In genomic region chr13:112751454-112752308, GRCm38 (mm10) we compare ENCODE assay signal across 7 mouse cellular contexts. TPM values are rescaled to one million over a fixed set of nuclear protein-coding genes. Genes with fewer than 3 reads are reported as not detected.
A peak's percentile ranks its signal among the peaks of the same experiment; 100 is the strongest.
DNase-seq lines count a peak whose midpoint lies in the region; ATAC-seq and TF ChIP-seq lines count a peak whose summit lies in the region.

No protein-coding gene starts in this region.

- H3K4me3 ChIP-seq in gastrocnemius, adult 2 months, result peak overlapping the region; percentile 64
- no peak overlapping the region for H3K4me3 ChIP-seq in hindbrain, embryonic 13.5 days
- H3K4me3 ChIP-seq in midbrain, embryonic 13.5 days (replicated peaks), result no peak overlapping the region
- H3K4me3 ChIP-seq in testis, adult 2 months (ENCODE audit: control insufficient read depth, low read depth, low read length), result peak overlapping the region; percentile 8

- intact Hi-C loops in gastrocnemius, adult 2 months (cut with DNase I), result loop anchor here (2.0 kb wide), 1 partner anchor 49 kb away; the partner anchor contains the start of gene Plpp1

- H3K4me2 ChIP-seq in hindbrain, embryonic 13.5 days, result peak overlapping the region; percentile 29; the same call in 1 of the 2 replicates
- H3K4me2 ChIP-seq in midbrain, embryonic 13.5 days (replicated peaks), result peak overlapping the region; percentile 22

- H3K27me3 ChIP-seq in hindbrain, embryonic 13.5 days, result no peaks in the 10 kb centered on the region
- no peaks in the 10 kb centered on the region for H3K27me3 ChIP-seq in midbrain, embryonic 13.5 days
- H3K27me3 ChIP-seq in testis, adult 2 months (ENCODE audit: control insufficient read depth, insufficient read depth, low read length), result no peaks in the 10 kb centered on the region

- peak; percentile 69 for DNase-seq in Muller cell, postnatal 12 days (ENCODE audit: inconsistent ontology term)
- DNase-seq in brain, adult 2 months (ENCODE audit: low read depth, low spot score), result peak; percentile 34
- DNase-seq in gastrocnemius, adult 2 months, result peak; percentile 83
- DNase-seq in liver, result peak; percentile 90

- no peak for TF ChIP-seq POLR2A in testis, adult 2 months (IDR thresholded peaks at IDR 0.05; ENCODE audit: control insufficient read depth, low read depth, low read length)

- 37% methylated on average over 18 of the region's 18 CpGs for WGBS in hindbrain, embryonic 13.5 days
- WGBS in midbrain, embryonic 13.5 days, result 44% methylated on average over 18 of the region's 18 CpGs

- H3K27ac ChIP-seq in gastrocnemius, adult 2 months, result peak overlapping the region; percentile 86
- no peak overlapping the region for H3K27ac ChIP-seq in hindbrain, embryonic 13.5 days
- H3K27ac ChIP-seq in midbrain, embryonic 13.5 days, result 0 out of 2 replicates have a peak overlapping the region, but pooled peaks have one; percentile 25
- H3K27ac ChIP-seq in testis, adult 2 months (ENCODE audit: control insufficient read depth, insufficient read depth, low read depth, low read length), result no peak overlapping the region

- peaks cover 23% of the 10 kb centered on the region for H3K4me1 ChIP-seq in hindbrain, embryonic 13.5 days (replicated peaks)
- peaks cover 8% of the 10 kb centered on the region for H3K4me1 ChIP-seq in midbrain, embryonic 13.5 days (replicated peaks)
- peaks cover 8% of the 10 kb centered on the region for H3K4me1 ChIP-seq in testis, adult 2 months (ENCODE audit: control insufficient read depth, insufficient read depth, low read length)

- 0 out of 2 replicates have a peak, but pooled peaks have one; percentile 36 for ATAC-seq in hindbrain, embryonic 13.5 days (ENCODE audit: low FRiP score)
- ATAC-seq in midbrain, embryonic 13.5 days, result no peak

- H3K9ac ChIP-seq in hindbrain, embryonic 13.5 days, result no peak overlapping the region
- H3K9ac ChIP-seq in midbrain, embryonic 13.5 days (replicated peaks), result no peak overlapping the region

- H3K36me3 ChIP-seq in hindbrain, embryonic 13.5 days, result no peaks in the 10 kb centered on the region
- no peaks in the 10 kb centered on the region for H3K36me3 ChIP-seq in midbrain, embryonic 13.5 days
- H3K36me3 ChIP-seq in testis, adult 2 months (ENCODE audit: control insufficient read depth, insufficient read depth, low read length), result no peaks in the 10 kb centered on the region

- no peak for TF ChIP-seq CTCF in gastrocnemius, adult 2 months (IDR thresholded peaks at IDR 0.05)
- TF ChIP-seq CTCF in testis, adult 2 months (IDR thresholded peaks at IDR 0.05; ENCODE audit: control insufficient read depth, insufficient read depth, insufficient replicate concordance, low read depth, low read length), result no peak

- H3K9me3 ChIP-seq in hindbrain, embryonic 13.5 days, result no peaks in the 10 kb centered on the region
- no peaks in the 10 kb centered on the region for H3K9me3 ChIP-seq in midbrain, embryonic 13.5 days

RNA-seq across cellular contexts. Expression of gene Plpp1, which starts 48.9 kb away (rescaled TPM):
- 10 to 100 TPM; 35.6 to 49.4 TPM for total RNA-seq in gastrocnemius, adult 2 months (2021)
- polyA plus RNA-seq in hindbrain, embryonic 13.5 days (2015; fragmentation: Nextera tagmentation; extraction: Ambion mirVana), result 51.7 and 53.3 TPM in 2 replicates
- polyA plus RNA-seq in midbrain, embryonic 13.5 days (2015; fragmentation: Nextera tagmentation; extraction: Ambion mirVana), result 35.3 and 39.6 TPM in 2 replicates
- 104 and 115 TPM in 2 replicates for polyA plus RNA-seq in testis, adult 2 months (2012; rRNA removed)

Comparison
In these comparisons a context has a peak if more than half of its experiments do, and no peak if none do; other contexts are left out.
1. DNase-seq: peak in every context shown above with its lines; median percentile 90 in liver; 83 in gastrocnemius, adult 2 months; 69 in Muller cell, postnatal 12 days; 34 in brain, adult 2 months.
2. H3K27ac ChIP-seq: peak in gastrocnemius, adult 2 months (single experiment) and midbrain, embryonic 13.5 days (single experiment); none in hindbrain, embryonic 13.5 days (single experiment) and testis, adult 2 months (single experiment).
3. H3K4me3 ChIP-seq: peak in gastrocnemius, adult 2 months (single experiment) and testis, adult 2 months (single experiment); none in hindbrain, embryonic 13.5 days (single experiment) and midbrain, embryonic 13.5 days (single experiment).